Mouse (Mus musculus) myocyte (in vitro differentiated cells): ENCODE measurements around the gene Prkch.

Source experiments
- MYOD1 ChIP-seq, 3 experiments: IDR thresholded peaks; one replicate each; pipeline ENCODE4 v1.6.1; 2011; ENCODE audit warnings: control low read depth in 2 of 3, low read depth in 2 of 3, mild to moderate bottlenecking in 2 of 3, moderate library complexity in 1 of 3; ENCODE audit not compliant: insufficient read length in 2 of 3, control insufficient read depth in 1 of 3
- POLR2A ChIP-seq: IDR thresholded peaks from one replicate; pipeline ENCODE4 v1.6.1; 2011; ENCODE audit warnings: low read depth, mild to moderate bottlenecking, control low read depth, moderate library complexity; ENCODE audit not compliant: insufficient read length
- POLR2AphosphoS2 ChIP-seq: IDR thresholded peaks from one replicate; pipeline ENCODE4 v1.6.1; 2011; ENCODE audit warnings: low read depth, control low read depth; ENCODE audit not compliant: insufficient read length
- REST ChIP-seq: IDR thresholded peaks from one replicate; pipeline ENCODE4 v1.6.1; 2011; ENCODE audit warnings: mild to moderate bottlenecking, control low read depth, moderate library complexity; ENCODE audit not compliant: insufficient read depth, insufficient read length
- TCF3 ChIP-seq: IDR thresholded peaks from one replicate; pipeline ENCODE4 v1.6.1; 2011; ENCODE audit warnings: low read depth, control low read depth; ENCODE audit not compliant: insufficient read length
- USF1 ChIP-seq: IDR thresholded peaks from one replicate; pipeline ENCODE4 v1.6.1; 2011; ENCODE audit warnings: low read depth, mild to moderate bottlenecking, control low read depth, moderate library complexity

- no peak for TF ChIP-seq POLR2A
- no peak for TF ChIP-seq POLR2AphosphoS2
- TF ChIP-seq MYOD1 (IDR thresholded peaks at IDR 0.05; ENCODE audit: control insufficient read depth in 1 of 3, insufficient read length in 2 of 3, low read depth in 2 of 3): no peak
- TF ChIP-seq TCF3: no peak
- no peak for TF ChIP-seq USF1
- no peak for TF ChIP-seq REST
Observed at GRCm38 (mm10) chr12:73609262-73609661, 24.7 kb downstream of the Prkch start.
